Mouse (Mus musculus) heart, postnatal 0 days (tissue): Measurements from ENCODE around the gene Tfeb.

Experiments
- CTCF ChIP-seq: IDR thresholded peaks from 2 replicates; pipeline ENCODE4 v1.5.1; 2016; ENCODE audit warnings: antibody characterized with exemption, control low read depth, low read depth
- EP300 ChIP-seq: IDR thresholded peaks from 2 replicates; pipeline ENCODE4 v1.6.1; 2016; ENCODE audit warnings: antibody characterized with exemption, low read depth

GRCm38 (mm10) chr17:47687409-47688343, 49.2 kb upstream of the Tfeb start:
- TF ChIP-seq CTCF (no peak), EP300 (peak; percentile 49; the same call in 1 of the 2 replicates)
